Mouse (Mus musculus): ENCODE measurements around the gene Stx16. TPM values are rescaled to one million over a fixed set of nuclear protein-coding genes. Genes with fewer than 3 reads are reported as not detected.

Stx16 gene
- polyA plus RNA-seq, 1 experiment from 2014 or later, result 17.1 TPM

GRCm38 (mm10) chr2:174082380-174082918 lies 6.3 kb downstream of the Stx16 start:
- Histone ChIP-seq H3K4me1 (ENCODE audit: control insufficient read depth, insufficient read depth, low read length) (peaks cover 16% of the 10 kb centered on the region), H3K9me3 (replicated peaks; ENCODE audit: control insufficient read depth, low read length, poor library complexity, severe bottlenecking) (no peaks in the 10 kb centered on the region), H3K27me3 (ENCODE audit: control insufficient read depth, insufficient read depth, low read depth, low read length) (no peaks in the 10 kb centered on the region), H3K27ac (ENCODE audit: low read length) (no peak overlapping the region), H3K36me3 (ENCODE audit: control insufficient read depth, insufficient read depth, low read length) (no peaks in the 10 kb centered on the region), H3K9ac (ENCODE audit: low read depth, low read length) (no peak overlapping the region), H3K4me3 (ENCODE audit: low read depth, low read length) (no peak overlapping the region), H3K4me2 (ENCODE audit: low read length) (no peak overlapping the region)
- WGBS, result 84% methylated on average over 3 of the region's 3 CpGs
- ATAC-seq, result no peak

GRCm38 (mm10) chr2:174095086-174095485 lies 19.0 kb downstream of the Stx16 start:
- peaks cover 2% of the 10 kb centered on the region; the same call in 1 of the 2 replicates for H3K36me3 ChIP-seq (ENCODE audit: control insufficient read depth, insufficient read depth, low read length)
- H3K4me3 ChIP-seq (ENCODE audit: low read depth, low read length), result no peak overlapping the region
- no peak for ATAC-seq
- H3K9me3 ChIP-seq (replicated peaks; ENCODE audit: control insufficient read depth, low read length, poor library complexity, severe bottlenecking), result no peaks in the 10 kb centered on the region
- WGBS, result 94% methylated on average over 3 of the region's 3 CpGs
- no peak overlapping the region for H3K4me2 ChIP-seq (ENCODE audit: low read length)
- no peak overlapping the region for H3K27ac ChIP-seq (ENCODE audit: low read length)
- no peak overlapping the region for H3K9ac ChIP-seq (ENCODE audit: low read depth, low read length)
- no peaks in the 10 kb centered on the region for H3K27me3 ChIP-seq (ENCODE audit: control insufficient read depth, insufficient read depth, low read depth, low read length)
- H3K4me1 ChIP-seq (ENCODE audit: control insufficient read depth, insufficient read depth, low read length), result no peaks in the 10 kb centered on the region

GRCm38 (mm10) chr2:174102399-174102798 lies 26.3 kb downstream of the Stx16 start:
- Histone ChIP-seq H3K27me3 (ENCODE audit: control insufficient read depth, insufficient read depth, low read depth, low read length) (no peaks in the 10 kb centered on the region), H3K36me3 (ENCODE audit: control insufficient read depth, insufficient read depth, low read length) (no peaks in the 10 kb centered on the region; the same call in 1 of the 2 replicates), H3K4me3 (ENCODE audit: low read depth, low read length) (no peak overlapping the region), H3K9ac (ENCODE audit: low read depth, low read length) (no peak overlapping the region), H3K27ac (ENCODE audit: low read length) (no peak overlapping the region), H3K9me3 (replicated peaks; ENCODE audit: control insufficient read depth, low read length, poor library complexity, severe bottlenecking) (no peaks in the 10 kb centered on the region), H3K4me2 (ENCODE audit: low read length) (no peak overlapping the region), H3K4me1 (ENCODE audit: control insufficient read depth, insufficient read depth, low read length) (no peaks in the 10 kb centered on the region)
- ATAC-seq, result no peak
- WGBS, result 79% methylated on average over 7 of the region's 7 CpGs

GRCm38 (mm10) chr2:174103527-174103926 lies 27.4 kb downstream of the Stx16 start:
- WGBS, result 91% methylated on average over 4 of the region's 4 CpGs
- no peak for ATAC-seq
- H3K4me1 ChIP-seq (ENCODE audit: control insufficient read depth, insufficient read depth, low read length), result no peaks in the 10 kb centered on the region
- no peaks in the 10 kb centered on the region for H3K36me3 ChIP-seq (ENCODE audit: control insufficient read depth, insufficient read depth, low read length)
- H3K9me3 ChIP-seq (replicated peaks; ENCODE audit: control insufficient read depth, low read length, poor library complexity, severe bottlenecking), result no peaks in the 10 kb centered on the region
- H3K9ac ChIP-seq (ENCODE audit: low read depth, low read length), result no peak overlapping the region
- H3K4me2 ChIP-seq (ENCODE audit: low read length), result no peak overlapping the region
- no peak overlapping the region for H3K27ac ChIP-seq (ENCODE audit: low read length)
- H3K4me3 ChIP-seq (ENCODE audit: low read depth, low read length), result no peak overlapping the region
- H3K27me3 ChIP-seq (ENCODE audit: control insufficient read depth, insufficient read depth, low read depth, low read length), result no peaks in the 10 kb centered on the region

- H3K9ac ChIP-seq (ENCODE audit: low read depth, low read length), result no peak overlapping the region
- H3K9me3 ChIP-seq (replicated peaks; ENCODE audit: control insufficient read depth, low read length, poor library complexity, severe bottlenecking), result no peaks in the 10 kb centered on the region
- no peak overlapping the region for H3K27ac ChIP-seq (ENCODE audit: low read length)
- whole genome bisulfite sequencing, result 87% methylated on average over 3 of the region's 3 CpGs
- H3K27me3 ChIP-seq (ENCODE audit: control insufficient read depth, insufficient read depth, low read depth, low read length), result no peaks in the 10 kb centered on the region
- H3K36me3 ChIP-seq (ENCODE audit: control insufficient read depth, insufficient read depth, low read length), result no peaks in the 10 kb centered on the region
- H3K4me2 ChIP-seq (ENCODE audit: low read length), result no peak overlapping the region
- no peak overlapping the region for H3K4me3 ChIP-seq (ENCODE audit: low read depth, low read length)
- ATAC-seq, result no peak
- H3K4me1 ChIP-seq (ENCODE audit: control insufficient read depth, insufficient read depth, low read length), result peaks cover 5% of the 10 kb centered on the region
These were observed 31.3 kb downstream of the Stx16 start for GRCm38 (mm10) chr2:174107375-174107774.

GRCm38 (mm10) chr2:174109991-174110782 lies 34.1 kb downstream of the Stx16 start, which contains the start of gene Npepl1:
TSS of gene Npepl1 (plus strand) at chr2:174110349.
- H3K36me3 ChIP-seq (ENCODE audit: control insufficient read depth, insufficient read depth, low read length), result no peaks in the 10 kb centered on the region

GRCm38 (mm10) chr2:174110783-174111549 lies 34.9 kb downstream of the Stx16 start:
- WGBS, result 60% methylated on average over 32 of the region's 33 CpGs
- peak overlapping the region; percentile 80 for H3K9ac ChIP-seq (ENCODE audit: low read depth, low read length)
- no peaks in the 10 kb centered on the region for H3K27me3 ChIP-seq (ENCODE audit: control insufficient read depth, insufficient read depth, low read depth, low read length)
- no peaks in the 10 kb centered on the region for H3K9me3 ChIP-seq (replicated peaks; ENCODE audit: control insufficient read depth, low read length, poor library complexity, severe bottlenecking)
- peaks cover 5% of the 10 kb centered on the region for H3K4me1 ChIP-seq (ENCODE audit: control insufficient read depth, insufficient read depth, low read length)
- no peaks in the 10 kb centered on the region for H3K36me3 ChIP-seq (ENCODE audit: control insufficient read depth, insufficient read depth, low read length)
- H3K4me2 ChIP-seq (ENCODE audit: low read length), result peak overlapping the region; percentile 67
- H3K4me3 ChIP-seq (ENCODE audit: low read depth, low read length), result peak overlapping the region; percentile 42
- peak; percentile 23 for ATAC-seq
- H3K27ac ChIP-seq (ENCODE audit: low read length), result peak overlapping the region; percentile 47; the same call in 1 of the 2 replicates

More at GRCm38 (mm10) chr2:174109991-174110782, 34.1 kb downstream of the Stx16 start, which contains the start of gene Npepl1:
- 3% methylated on average over 43 of the region's 90 CpGs for WGBS
- H3K4me2 ChIP-seq (ENCODE audit: low read length), result peak within 1 kb of the TSS; percentile 67
- H3K4me1 ChIP-seq (ENCODE audit: control insufficient read depth, insufficient read depth, low read length), result peaks cover 5% of the 10 kb centered on the region
- H3K27ac ChIP-seq (ENCODE audit: low read length), result peak within 1 kb of the TSS; percentile 47; the same call in 1 of the 2 replicates
- ATAC-seq, result peak; percentile 82
- H3K4me3 ChIP-seq (ENCODE audit: low read depth, low read length), result peak within 1 kb of the TSS; percentile 42
- H3K9ac ChIP-seq (ENCODE audit: low read depth, low read length), result peak within 1 kb of the TSS; percentile 80
- no peaks in the 10 kb centered on the region for H3K27me3 ChIP-seq (ENCODE audit: control insufficient read depth, insufficient read depth, low read depth, low read length)
- H3K9me3 ChIP-seq (replicated peaks; ENCODE audit: control insufficient read depth, low read length, poor library complexity, severe bottlenecking), result no peaks in the 10 kb centered on the region

- 85% methylated on average over 18 of the region's 18 CpGs for WGBS
- no peaks in the 10 kb centered on the region for H3K36me3 ChIP-seq (ENCODE audit: control insufficient read depth, insufficient read depth, low read length)
- no peak for ATAC-seq
- H3K27ac ChIP-seq (ENCODE audit: low read length), result no peak overlapping the region
- no peak overlapping the region for H3K4me3 ChIP-seq (ENCODE audit: low read depth, low read length)
- no peak overlapping the region for H3K4me2 ChIP-seq (ENCODE audit: low read length)
- no peak overlapping the region for H3K9ac ChIP-seq (ENCODE audit: low read depth, low read length)
- H3K27me3 ChIP-seq (ENCODE audit: control insufficient read depth, insufficient read depth, low read depth, low read length), result no peaks in the 10 kb centered on the region
- no peaks in the 10 kb centered on the region for H3K9me3 ChIP-seq (replicated peaks; ENCODE audit: control insufficient read depth, low read length, poor library complexity, severe bottlenecking)
- H3K4me1 ChIP-seq (ENCODE audit: control insufficient read depth, insufficient read depth, low read length), result peaks cover 5% of the 10 kb centered on the region
These were observed 36.8 kb downstream of the Stx16 start for GRCm38 (mm10) chr2:174112931-174113330.

All from midbrain, embryonic 16.5 days (tissue).